Mouse (Mus musculus) adrenal gland, postnatal 14 days (tissue): Measurements from ENCODE around the gene Fam90a1a. TPM values are rescaled to one million over a fixed set of nuclear protein-coding genes. Genes with fewer than 3 reads are reported as not detected.

Source experiments
- total RNA-seq: library from RNA; stranded (reverse); gene quantifications from 2 replicates; pipeline ENCODE4 v1.2.3, GENCODE M21; 2021

The Fam90a1a gene
- total RNA-seq, 1 experiment from 2014 or later: not detected

Other genes starting within 250 kb of the Fam90a1a start
- gene Defa24, start 224.2 kb upstream of the Fam90a1a start, total RNA-seq: not detected in 2 replicates
- gene Defb50, start 135.2 kb upstream of the Fam90a1a start, total RNA-seq: not detected in 2 replicates
- gene Defb2, start 118.8 kb upstream of the Fam90a1a start, total RNA-seq: not detected in 2 replicates
- gene Defb10, start 99.8 kb upstream of the Fam90a1a start, total RNA-seq: not detected in 2 replicates
- gene Defb9, start 73.3 kb upstream of the Fam90a1a start, total RNA-seq: not detected in 2 replicates
- gene Defb11, start 52.3 kb upstream of the Fam90a1a start, total RNA-seq: not detected in 2 replicates
- not detected in 2 replicates for gene Defb15, start 26.0 kb upstream of the Fam90a1a start, total RNA-seq
- not detected in 2 replicates for gene Defb35, start 20.4 kb upstream of the Fam90a1a start, total RNA-seq
- gene Defb13, start 12.0 kb upstream of the Fam90a1a start, total RNA-seq: not detected in 2 replicates
- not detected in 2 replicates for gene Ccdc70, start 11.1 kb downstream of the Fam90a1a start, total RNA-seq
- gene Atp7b, start 101.6 kb downstream of the Fam90a1a start, total RNA-seq: 2.2 and 3.0 TPM in 2 replicates
- 34.3 and 34.6 TPM in 2 replicates for gene Alg11, start 102.0 kb downstream of the Fam90a1a start, total RNA-seq
- 1.9 and 2.1 TPM in 2 replicates for gene Nek5, start 166.3 kb downstream of the Fam90a1a start, total RNA-seq
- 3.9 and 5.2 TPM in 2 replicates for gene Nek3, start 207.7 kb downstream of the Fam90a1a start, total RNA-seq
- gene Ckap2, start 227.1 kb downstream of the Fam90a1a start, total RNA-seq: 13.2 and 13.3 TPM in 2 replicates
- 31.0 and 34.5 TPM in 2 replicates for gene Vps36, start 234.1 kb downstream of the Fam90a1a start, total RNA-seq